Mouse (Mus musculus) ES-Bruce4 (cell line): Measurements from ENCODE around the gene Fgr.

Experiments
- CTCF ChIP-seq: IDR thresholded peaks from one replicate; pipeline ENCODE4 v1.8.1; 2011; ENCODE audit warnings: low read depth, low read length
- EP300 ChIP-seq: IDR thresholded peaks from 2 replicates; pipeline ENCODE4 v1.6.1; 2011; ENCODE audit warnings: low read depth, low read length; ENCODE audit not compliant: insufficient read depth
- POLR2A ChIP-seq: IDR thresholded peaks from one replicate; pipeline ENCODE4 v1.8.1; 2011; ENCODE audit warnings: low read length; ENCODE audit not compliant: insufficient read depth

DNA sequence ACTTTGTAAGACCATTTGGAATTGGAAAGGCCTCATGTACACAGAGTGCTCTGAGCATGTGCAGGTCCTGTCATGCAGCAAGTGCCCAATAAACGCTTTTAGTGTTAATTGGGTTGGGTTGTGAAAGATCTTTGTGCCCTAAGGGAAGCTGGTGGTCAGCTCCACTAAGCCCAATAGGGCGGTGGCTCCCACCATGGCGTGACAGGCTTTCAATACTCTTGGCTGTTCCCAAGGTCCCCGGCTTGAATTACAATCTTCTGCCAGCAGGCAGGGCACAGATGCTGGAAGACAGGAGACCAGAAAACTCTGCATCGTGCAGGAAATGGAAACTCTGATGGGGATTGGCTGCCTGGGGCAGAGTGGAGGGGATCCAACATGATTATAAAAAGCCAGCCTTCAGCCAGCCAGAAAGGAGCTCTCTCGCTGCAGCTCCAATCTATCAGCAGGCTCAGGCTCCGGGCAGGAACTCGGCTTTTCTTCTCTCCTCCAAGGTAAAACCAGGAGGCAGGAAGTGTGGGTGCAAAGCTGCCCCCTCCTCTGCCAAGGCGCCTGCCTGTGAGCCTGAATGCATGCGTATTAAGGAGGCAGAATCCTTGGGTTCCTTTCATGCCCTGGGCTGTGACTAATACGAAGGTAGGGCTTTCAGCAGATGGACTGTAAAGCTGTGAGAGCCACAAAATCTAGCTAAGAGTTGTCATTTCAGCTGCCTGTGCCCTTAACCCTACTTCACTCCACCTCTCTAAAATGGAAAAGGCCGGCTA, 35.5 kb upstream of the Fgr start:
- no peak for TF ChIP-seq CTCF
- no peak for TF ChIP-seq POLR2A
- TF ChIP-seq EP300 = no peak
